Mouse (Mus musculus) stomach, embryonic 15.5 days (tissue): ENCODE measurements around the gene Apom. TPM values are rescaled to one million over a fixed set of nuclear protein-coding genes. Genes with fewer than 3 reads are reported as not detected.
A peak's percentile ranks its signal among the peaks of the same experiment; 100 is the strongest.

Source experiments
- ATAC-seq: fragments of 200-750 bp; cut with Nextera tagmentation; 2 replicates; pipeline ENCODE4 v1.8.0; 2017; ENCODE audit warnings: low read depth, moderate number of reproducible peaks, moderate TSS enrichment; ENCODE audit not compliant: insufficient read depth, low FRiP score
- H3K27ac ChIP-seq: fragments of 300-500 bp; sonication (generic); 2 replicates; pipeline ENCODE4 v1.5.1; 2015; ENCODE audit warnings: mild to moderate bottlenecking, inconsistent platforms
- H3K27me3 ChIP-seq: fragments of 300-500 bp; sonication (generic); replicated peaks from 2 replicates; pipeline ENCODE4 v1.6.1; 2015; ENCODE audit warnings: inconsistent platforms
- H3K36me3 ChIP-seq: fragments of 300-500 bp; sonication (generic); 2 replicates; pipeline ENCODE4 v1.6.1; 2015; ENCODE audit warnings: inconsistent platforms
- H3K4me1 ChIP-seq: fragments of 300-500 bp; sonication (generic); 2 replicates; pipeline ENCODE4 v1.6.1; 2015; ENCODE audit warnings: inconsistent platforms
- H3K4me2 ChIP-seq: fragments of 300-500 bp; sonication (generic); 2 replicates; pipeline ENCODE4 v1.6.1; 2015; ENCODE audit warnings: mild to moderate bottlenecking, inconsistent platforms
- H3K4me3 ChIP-seq: fragments of 300-500 bp; sonication (generic); replicated peaks from 2 replicates; pipeline ENCODE4 v1.5.1; 2015; ENCODE audit warnings: inconsistent platforms
- H3K9ac ChIP-seq: fragments of 300-500 bp; sonication (generic); 2 replicates; pipeline ENCODE4 v1.6.1; 2015; ENCODE audit warnings: inconsistent platforms
- H3K9me3 ChIP-seq: fragments of 300-500 bp; sonication (generic); 2 replicates; pipeline ENCODE4 v1.6.1; 2016; ENCODE audit warnings: inconsistent platforms
- WGBS: fragments of 180-500 bp; shearing (Covaris S2); methylation state at CpG from one replicate; pipeline ENCODE4 v1.1.7; 2015; 5-methylcytosine and 5-hydroxymethylcytosine counted together
- polyA plus RNA-seq: library from polyadenylated mRNA; unstranded; fragments of >200 nt; fragmentation: Nextera tagmentation; extraction: Ambion mirVana; gene quantifications from 2 replicates; pipeline ENCODE4 v1.2.1, GENCODE M21; 2015

Apom gene
- polyA plus RNA-seq, 1 experiment from 2014 or later = 47.5 TPM

DNA sequence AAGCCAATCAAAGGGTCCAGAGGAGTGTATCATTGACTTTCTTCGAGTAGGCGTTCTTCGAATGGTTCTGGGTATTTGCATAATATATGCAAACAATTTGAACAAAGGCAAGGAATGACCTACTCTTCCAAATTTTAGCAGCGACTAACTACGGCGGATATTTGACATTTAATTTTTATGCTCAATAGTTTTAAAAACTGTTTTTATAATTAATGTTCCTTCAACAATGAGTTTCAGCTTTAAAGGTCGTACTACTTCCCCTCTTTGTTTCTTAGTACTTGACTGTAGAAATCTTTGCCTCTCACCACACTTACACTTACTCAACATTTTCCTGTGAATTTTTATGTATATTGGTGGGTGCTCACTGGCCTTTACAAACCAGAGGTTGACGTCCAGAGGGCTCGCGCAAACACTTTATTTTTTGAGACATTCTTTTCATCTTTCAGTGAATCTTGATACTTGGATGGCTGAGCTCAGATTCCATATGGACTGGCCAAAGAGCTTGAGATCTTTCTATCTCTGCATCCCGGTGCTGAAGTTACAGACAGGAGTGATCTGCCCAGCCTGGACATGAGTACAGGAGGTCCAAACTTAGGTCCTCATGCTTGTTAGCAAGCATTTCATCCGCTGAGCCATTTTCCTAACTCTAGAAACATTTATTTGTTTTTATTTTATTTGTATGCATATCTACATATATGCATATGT lies 33.8 kb upstream of the Apom start:
- ATAC-seq = no peak
- peak overlapping the region; percentile 100 for H3K27ac ChIP-seq
- peak overlapping the region; percentile 100 for H3K4me3 ChIP-seq
- H3K4me1 ChIP-seq = peaks cover 16% of the 10 kb centered on the region
- WGBS = 17% methylated on average over 12 of the region's 12 CpGs
- 0 out of 2 replicates have a peak overlapping the region, but pooled peaks have one; percentile 17 for H3K9ac ChIP-seq
- H3K9me3 ChIP-seq = no peaks in the 10 kb centered on the region
- H3K4me2 ChIP-seq = peak overlapping the region; percentile 56
- H3K36me3 ChIP-seq = peaks cover 15% of the 10 kb centered on the region
- H3K27me3 ChIP-seq = no peaks in the 10 kb centered on the region

DNA sequence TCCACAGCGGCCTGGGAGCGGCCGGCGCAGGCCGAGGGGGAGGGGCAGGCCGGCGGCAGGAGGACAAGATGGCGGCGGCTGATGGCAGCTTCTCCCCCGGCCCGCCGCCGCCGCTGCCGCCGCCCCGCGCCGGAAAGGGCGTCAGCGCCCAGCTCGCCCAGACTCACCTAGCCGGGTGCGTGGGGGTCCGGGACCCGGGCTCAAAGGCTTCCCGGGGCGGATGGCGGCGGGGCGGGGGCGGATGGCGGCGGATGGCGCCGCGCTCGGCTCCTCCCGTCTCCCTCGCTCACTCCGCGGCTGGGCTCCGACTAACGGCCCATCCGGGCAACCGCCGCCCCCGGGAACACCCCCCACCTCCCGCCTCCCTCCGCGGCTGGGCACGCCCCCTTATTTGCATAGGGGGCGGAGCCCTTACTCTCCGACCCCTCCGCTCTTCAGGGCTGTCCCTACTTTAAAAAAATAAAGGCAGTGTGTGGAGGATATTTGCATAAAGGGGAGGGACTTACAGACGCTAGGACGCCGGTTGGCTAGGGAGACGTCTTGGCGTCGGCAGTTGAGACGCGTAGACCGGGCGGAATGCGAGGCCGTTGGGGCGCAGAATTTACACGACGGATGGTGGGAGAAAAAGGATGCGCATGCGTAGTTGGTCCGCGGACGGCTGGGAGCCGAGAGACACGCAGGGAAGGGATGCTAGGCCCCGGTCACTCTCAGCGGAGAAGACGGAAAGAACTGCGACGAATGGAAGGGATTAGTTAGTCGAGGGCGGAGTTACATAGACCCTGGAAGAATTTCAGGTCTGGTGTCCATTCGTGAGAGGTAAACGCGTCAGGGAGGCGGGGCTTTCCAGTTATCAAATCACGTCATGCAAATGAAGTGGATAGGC lies 33.0 kb upstream of the Apom start, which contains the start of gene Prrc2a:
TSS of gene Prrc2a (minus strand) at position 330 of the 883 bp plus-strand sequence.
- H3K4me2 ChIP-seq = peak within 1 kb of the TSS; percentile 76
- H3K4me3 ChIP-seq = peak within 1 kb of the TSS; percentile 100
- ATAC-seq = peak; percentile 97
- H3K9me3 ChIP-seq = no peaks in the 10 kb centered on the region
- H3K9ac ChIP-seq = peak within 1 kb of the TSS; percentile 100
- under 1% methylated on average over 73 of the region's 89 CpGs for WGBS
- H3K36me3 ChIP-seq = peaks cover 23% of the 10 kb centered on the region
- peak within 1 kb of the TSS; percentile 100 for H3K27ac ChIP-seq
- no peaks in the 10 kb centered on the region for H3K27me3 ChIP-seq
- peaks cover 16% of the 10 kb centered on the region for H3K4me1 ChIP-seq

DNA sequence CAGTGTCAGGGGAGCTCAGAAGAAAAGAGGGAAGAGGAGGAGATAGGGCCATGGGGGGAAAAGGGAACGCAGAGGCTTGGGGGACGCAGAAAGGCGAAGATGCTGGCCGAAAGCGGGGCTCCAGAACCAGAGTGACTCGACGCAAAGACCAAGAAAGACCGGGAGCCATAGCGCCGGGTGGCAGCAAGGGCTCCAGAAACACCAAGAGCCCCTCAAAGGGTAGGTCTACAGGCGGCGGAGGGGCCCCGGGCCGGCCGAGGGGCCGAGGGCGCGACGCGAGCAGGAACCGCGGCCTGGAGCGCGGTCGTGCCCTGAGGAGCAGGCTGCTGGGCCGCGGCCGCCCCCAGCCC lies 32.3 kb upstream of the Apom start:
- H3K9ac ChIP-seq = peak overlapping the region; percentile 100
- peak overlapping the region; percentile 100 for H3K4me3 ChIP-seq
- H3K4me1 ChIP-seq = peaks cover 16% of the 10 kb centered on the region
- WGBS = under 1% methylated on average over 28 of the region's 28 CpGs
- H3K36me3 ChIP-seq = peaks cover 29% of the 10 kb centered on the region
- no peak for ATAC-seq
- H3K27ac ChIP-seq = peak overlapping the region; percentile 94
- peak overlapping the region; percentile 76 for H3K4me2 ChIP-seq
- H3K9me3 ChIP-seq = no peaks in the 10 kb centered on the region
- no peaks in the 10 kb centered on the region for H3K27me3 ChIP-seq

DNA sequence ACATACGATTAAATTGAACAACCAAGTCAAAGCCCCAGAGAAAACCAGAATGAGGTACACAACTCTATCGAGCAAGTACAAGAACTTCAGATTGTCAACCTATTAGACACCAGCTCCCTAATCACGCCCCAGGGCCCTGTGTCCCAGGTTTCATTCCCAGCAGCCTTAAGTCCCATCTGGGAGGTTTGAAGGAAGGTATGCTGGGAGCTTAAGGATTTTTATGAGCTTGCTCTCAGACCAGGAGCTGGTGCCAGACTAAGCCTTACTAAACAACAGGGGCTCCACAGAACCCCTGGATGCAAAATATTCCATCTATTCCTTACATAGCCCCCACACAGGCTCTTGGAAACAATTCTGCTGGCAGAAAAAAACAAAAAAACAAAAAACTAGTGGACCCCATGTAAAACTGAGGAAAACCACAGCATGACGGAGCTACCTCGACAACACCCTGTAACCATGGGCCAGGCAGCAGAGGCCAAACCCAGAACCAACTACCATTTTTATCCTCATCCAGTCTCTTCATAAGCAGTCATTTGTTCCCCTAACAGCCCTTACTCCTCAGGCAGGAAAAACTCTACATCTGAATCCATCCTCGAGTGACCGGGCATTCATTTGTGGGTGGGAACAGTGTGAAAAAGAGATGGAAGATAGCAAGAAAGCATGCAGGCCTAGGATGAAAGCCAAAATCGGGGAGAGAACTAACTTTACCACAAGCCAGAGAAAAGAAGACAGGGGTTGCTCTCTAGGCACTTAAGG lies 31.7 kb upstream of the Apom start:
- H3K4me3 ChIP-seq = peak overlapping the region; percentile 100
- peak overlapping the region; percentile 94 for H3K27ac ChIP-seq
- no peaks in the 10 kb centered on the region for H3K27me3 ChIP-seq
- peaks cover 16% of the 10 kb centered on the region for H3K4me1 ChIP-seq
- peaks cover 35% of the 10 kb centered on the region for H3K36me3 ChIP-seq
- 8% methylated on average over 8 of the region's 8 CpGs for WGBS
- H3K9ac ChIP-seq = peak overlapping the region; percentile 100
- no peaks in the 10 kb centered on the region for H3K9me3 ChIP-seq
- H3K4me2 ChIP-seq = peak overlapping the region; percentile 76
- no peak for ATAC-seq

DNA sequence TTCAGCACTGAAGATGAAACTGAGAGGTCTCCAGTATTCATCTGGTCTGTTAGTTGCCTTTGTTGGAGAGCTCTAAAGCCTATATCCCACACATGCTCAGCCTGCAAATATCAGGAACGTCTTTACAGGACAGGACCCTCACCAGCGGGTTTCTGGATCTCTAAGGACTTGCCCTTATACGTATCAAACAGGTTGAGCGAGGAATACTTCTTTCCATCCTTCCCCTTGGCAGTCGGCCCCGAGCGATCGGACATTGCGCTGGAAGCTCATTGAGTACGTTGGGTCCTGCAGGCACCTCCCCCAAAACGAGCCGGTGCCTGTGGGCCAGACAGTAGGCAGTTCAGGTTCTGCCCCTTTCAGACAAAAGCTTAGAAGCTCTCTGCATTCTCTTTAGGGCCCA lies 30.9 kb upstream of the Apom start:
- H3K9me3 ChIP-seq = no peaks in the 10 kb centered on the region
- WGBS = 32% methylated on average over 12 of the region's 12 CpGs
- peak overlapping the region; percentile 0; the same call in 1 of the 2 replicates for H3K27ac ChIP-seq
- H3K27me3 ChIP-seq = no peaks in the 10 kb centered on the region
- ATAC-seq = no peak
- H3K4me1 ChIP-seq = peaks cover 16% of the 10 kb centered on the region
- H3K36me3 ChIP-seq = peaks cover 43% of the 10 kb centered on the region
- H3K4me2 ChIP-seq = peak overlapping the region; percentile 76
- H3K9ac ChIP-seq = peak overlapping the region; percentile 100; the same call in 1 of the 2 replicates
- peak overlapping the region; percentile 100 for H3K4me3 ChIP-seq

DNA sequence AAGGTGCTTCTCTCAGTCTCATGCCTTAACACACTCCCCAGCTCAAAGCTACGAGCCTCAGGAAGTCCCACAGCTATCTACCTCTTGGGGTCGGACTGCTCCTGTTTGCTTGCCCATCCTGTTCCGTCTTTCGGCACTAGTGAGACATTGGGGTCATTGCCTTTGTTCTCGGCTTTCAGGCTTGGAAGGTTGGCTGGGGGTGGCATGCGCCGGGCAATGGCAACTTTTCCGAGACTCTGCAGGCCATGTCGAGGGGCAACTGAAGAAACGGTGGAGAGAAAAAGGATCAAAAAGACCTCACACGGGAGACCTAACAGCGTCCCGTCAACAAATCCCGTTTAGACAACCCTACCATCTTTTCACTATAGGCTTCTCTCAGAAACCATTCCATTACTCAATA lies 30.3 kb upstream of the Apom start:
- Histone ChIP-seq H3K9me3 (no peaks in the 10 kb centered on the region), H3K4me1 (peaks cover 16% of the 10 kb centered on the region), H3K4me3 (peak overlapping the region; percentile 100), H3K27ac (no peak overlapping the region), H3K4me2 (peak overlapping the region; percentile 76; the same call in 1 of the 2 replicates), H3K36me3 (peaks cover 49% of the 10 kb centered on the region), H3K9ac (no peak overlapping the region), H3K27me3 (no peaks in the 10 kb centered on the region)
- no peak for ATAC-seq
- WGBS = 61% methylated on average over 14 of the region's 14 CpGs

DNA sequence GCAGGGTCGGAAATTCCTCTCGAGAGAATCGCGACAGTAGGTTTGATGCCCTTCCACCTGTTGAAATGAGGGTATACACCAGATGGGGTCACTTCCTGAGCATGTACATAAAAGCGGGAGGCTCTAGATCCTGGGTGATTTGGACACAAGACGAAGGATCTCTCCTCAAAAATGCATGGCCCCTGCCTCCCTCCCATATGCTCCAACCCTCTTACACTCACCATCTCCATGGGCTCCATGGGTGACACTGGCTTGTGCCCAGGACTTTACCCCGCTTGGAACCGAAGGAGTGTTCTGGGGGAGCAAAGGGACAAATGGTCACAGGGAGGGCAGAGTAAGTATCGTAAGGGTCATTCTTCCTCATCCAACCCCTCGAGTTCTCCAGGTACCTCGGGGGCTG lies 29.6 kb upstream of the Apom start:
- ATAC-seq = no peak
- Histone ChIP-seq H3K27me3 (no peaks in the 10 kb centered on the region), H3K4me1 (peaks cover 12% of the 10 kb centered on the region), H3K9ac (no peak overlapping the region), H3K27ac (no peak overlapping the region), H3K9me3 (no peaks in the 10 kb centered on the region), H3K4me3 (no peak overlapping the region), H3K36me3 (peaks cover 56% of the 10 kb centered on the region), H3K4me2 (no peak overlapping the region)
- 78% methylated on average over 11 of the region's 11 CpGs for WGBS

DNA sequence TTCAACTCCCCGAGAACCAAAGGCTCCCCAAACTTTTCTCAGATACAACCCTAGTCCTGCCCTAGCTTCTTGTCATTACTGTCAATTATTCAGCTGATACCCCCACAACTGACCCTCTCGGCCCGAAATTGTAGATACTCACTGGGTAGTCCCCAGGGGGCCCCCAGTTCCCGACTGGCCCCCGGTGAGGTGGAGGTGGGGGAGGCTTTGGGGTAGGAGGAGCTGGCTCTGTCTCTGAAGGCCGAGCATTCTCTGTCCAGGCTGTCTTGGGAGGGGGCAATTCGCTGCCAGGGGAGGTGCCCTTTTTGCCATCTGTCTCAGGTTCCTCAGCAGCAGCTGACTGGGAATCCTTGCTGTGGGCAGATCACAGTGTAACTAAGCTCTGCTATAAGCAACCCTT lies 27.8 kb upstream of the Apom start:
- WGBS = 91% methylated on average over 7 of the region's 7 CpGs
- no peak overlapping the region for H3K27ac ChIP-seq
- no peak overlapping the region for H3K4me3 ChIP-seq
- H3K4me2 ChIP-seq = no peak overlapping the region
- H3K9me3 ChIP-seq = no peaks in the 10 kb centered on the region
- no peaks in the 10 kb centered on the region for H3K27me3 ChIP-seq
- H3K9ac ChIP-seq = no peak overlapping the region
- ATAC-seq = no peak
- peaks cover 4% of the 10 kb centered on the region for H3K4me1 ChIP-seq
- peaks cover 74% of the 10 kb centered on the region for H3K36me3 ChIP-seq

DNA sequence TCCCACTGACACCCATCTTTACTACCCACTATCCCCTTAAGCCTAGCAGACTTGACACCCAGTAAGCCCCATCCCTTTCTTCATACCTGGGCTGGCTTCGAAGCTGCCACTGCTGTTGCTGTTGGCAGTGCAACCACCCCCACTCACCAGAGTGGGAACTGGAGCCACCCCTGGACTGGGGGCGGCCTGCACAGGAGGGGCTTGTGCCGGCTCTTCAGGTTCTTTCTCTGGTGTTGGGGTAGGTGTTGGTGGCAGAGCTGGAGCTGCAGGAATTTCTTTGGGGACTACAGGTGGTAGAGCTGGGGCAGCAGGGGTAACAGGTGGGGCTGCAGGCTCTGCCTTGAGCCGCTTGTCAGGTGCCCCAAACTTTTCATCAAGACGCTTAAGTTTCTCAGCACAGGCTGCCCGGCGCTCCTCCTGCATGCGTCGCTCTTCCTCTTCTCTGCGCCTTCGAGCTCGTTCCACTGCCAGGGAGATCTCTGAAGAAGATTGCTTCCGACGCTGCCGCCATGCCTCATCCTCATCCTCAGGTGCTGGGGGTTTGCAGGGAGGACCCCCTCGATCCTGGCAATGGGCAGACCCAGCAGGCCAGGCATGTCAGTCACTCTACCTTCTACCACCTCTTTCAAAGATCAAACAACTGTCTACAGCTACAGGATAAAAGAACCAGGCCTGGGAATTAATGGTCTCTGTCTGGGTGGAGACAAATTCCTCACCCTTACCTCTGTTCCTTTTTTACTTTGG lies 27.2 kb upstream of the Apom start:
- no peaks in the 10 kb centered on the region for H3K9me3 ChIP-seq
- peaks cover 4% of the 10 kb centered on the region for H3K4me1 ChIP-seq
- no peak overlapping the region for H3K27ac ChIP-seq
- ATAC-seq = no peak
- no peak overlapping the region for H3K4me2 ChIP-seq
- peaks cover 80% of the 10 kb centered on the region for H3K36me3 ChIP-seq
- no peaks in the 10 kb centered on the region for H3K27me3 ChIP-seq
- H3K4me3 ChIP-seq = no peak overlapping the region
- WGBS = 92% methylated on average over 16 of the region's 16 CpGs
- H3K9ac ChIP-seq = no peak overlapping the region

DNA sequence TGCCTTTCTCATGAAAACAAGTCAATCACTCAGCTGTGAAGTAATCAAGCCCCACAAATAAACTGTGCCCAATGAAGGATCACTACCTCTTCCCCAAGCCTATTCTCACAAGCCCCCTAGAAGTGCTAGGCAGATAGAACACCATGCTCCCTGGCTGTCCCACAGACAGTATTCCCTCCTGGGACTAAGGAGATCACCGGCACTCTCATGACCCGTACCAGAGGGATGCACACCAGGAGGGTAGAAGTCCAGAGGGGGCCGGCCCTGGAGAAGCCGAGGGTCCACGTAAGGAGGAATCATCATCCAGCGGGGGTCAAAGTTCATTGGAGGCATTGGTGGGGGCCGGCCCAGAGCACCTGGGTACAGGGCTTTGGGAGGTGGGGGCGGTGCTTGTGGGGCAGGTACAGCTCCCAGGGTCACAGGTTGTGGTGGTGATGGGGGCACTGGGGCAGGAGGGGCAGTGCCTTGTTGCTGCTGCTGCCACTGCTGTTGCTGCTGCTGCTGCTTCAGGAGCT lies 25.9 kb upstream of the Apom start:
- Histone ChIP-seq H3K9me3 (no peaks in the 10 kb centered on the region), H3K27ac (no peak overlapping the region), H3K27me3 (no peaks in the 10 kb centered on the region), H3K9ac (no peak overlapping the region), H3K36me3 (peaks cover 93% of the 10 kb centered on the region), H3K4me2 (no peak overlapping the region), H3K4me1 (peaks cover 4% of the 10 kb centered on the region), H3K4me3 (no peak overlapping the region)
- ATAC-seq = no peak
- WGBS = 90% methylated on average over 8 of the region's 8 CpGs

DNA sequence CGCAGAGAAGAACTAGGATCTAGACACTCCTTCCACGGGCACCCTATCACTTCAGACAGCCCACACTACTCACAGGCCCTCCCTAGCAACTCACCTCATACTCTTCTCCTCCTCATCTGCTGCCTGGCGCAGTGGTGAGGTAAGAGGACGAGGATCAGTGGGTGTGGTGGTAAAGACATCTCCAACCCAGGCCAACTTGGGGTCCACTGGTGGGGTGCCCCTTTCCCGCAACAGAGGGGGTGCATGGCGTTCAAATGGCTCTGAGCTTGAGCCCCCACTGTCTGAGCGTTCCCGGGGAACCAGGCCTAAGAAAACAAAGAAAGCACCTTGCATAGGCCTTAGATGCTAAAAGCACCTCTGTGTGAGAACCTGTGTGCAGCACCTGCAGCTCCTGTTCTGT lies 25.4 kb upstream of the Apom start:
- Histone ChIP-seq H3K9ac (no peak overlapping the region), H3K36me3 (peaks cover 98% of the 10 kb centered on the region), H3K27ac (no peak overlapping the region), H3K4me3 (no peak overlapping the region), H3K4me2 (no peak overlapping the region), H3K27me3 (no peaks in the 10 kb centered on the region), H3K4me1 (no peaks in the 10 kb centered on the region), H3K9me3 (no peaks in the 10 kb centered on the region)
- ATAC-seq = no peak
- 84% methylated on average over 8 of the region's 8 CpGs for WGBS
